Mouse (Mus musculus): Measurements from ENCODE around the gene N4bp3. TPM values are rescaled to one million over a fixed set of nuclear protein-coding genes. Genes with fewer than 3 reads are reported as not detected.
"Not testable (repeated sequence)": the region's sequence is repeated elsewhere in the genome, so short reads cannot be mapped to it uniquely, and the experiment has no call there.

The N4bp3 gene
- 10 to 100 TPM; 15.1 to 16.0 TPM for total RNA-seq (2021)

DNA sequence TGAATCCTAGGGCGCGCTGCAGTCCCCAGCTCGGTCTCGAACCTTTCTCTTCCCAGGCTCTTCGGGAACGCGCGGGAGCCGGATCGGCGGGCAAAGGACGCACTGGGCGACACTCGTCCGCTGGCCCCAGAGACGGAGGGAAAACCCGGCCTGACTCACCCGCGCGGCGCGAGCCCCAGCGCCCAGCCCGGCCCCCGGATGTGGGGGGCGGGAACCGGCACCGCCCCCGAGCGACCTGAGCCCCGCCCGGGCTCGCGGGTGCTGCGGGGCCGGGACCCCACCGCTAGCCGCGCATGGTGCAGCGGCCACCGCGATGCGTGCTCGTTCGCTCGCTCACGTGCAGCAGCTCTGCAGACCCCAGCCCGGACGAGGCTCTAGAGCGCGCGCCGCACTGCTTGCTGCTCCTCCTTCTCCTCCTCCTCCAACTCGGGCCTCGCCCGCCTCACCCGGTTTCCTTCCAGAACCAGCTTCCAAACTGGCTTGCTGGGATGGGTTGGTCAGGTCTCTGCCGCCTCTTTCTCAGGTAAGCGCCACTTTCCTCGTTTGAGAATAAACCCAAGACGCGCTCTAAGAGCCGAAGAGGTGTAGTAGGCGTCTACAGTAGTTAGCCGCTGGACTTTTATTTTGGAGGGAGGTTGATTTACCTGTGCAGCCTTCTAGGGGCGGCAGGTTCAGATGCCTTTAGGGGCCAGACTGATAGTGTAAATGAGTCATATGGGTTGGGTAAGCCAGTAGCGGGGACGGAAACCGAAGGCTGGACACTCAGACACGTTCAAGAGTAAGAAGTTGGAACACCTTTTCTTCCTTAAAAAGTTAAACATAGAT is at the start of gene N4bp3, which contains the start of gene D930048N14Rik:
TSS of gene N4bp3 (minus strand) at position 152 of the 825 bp plus-strand sequence.
TSS of gene D930048N14Rik (plus strand) at position 264 of the 825 bp plus-strand sequence.
- peak; percentile 61 for DNase-seq
- intact Hi-C loops (cut with DNase I), result loop anchor here (5.0 kb wide), 1 partner anchor 36 kb away; the partner anchor contains the start of gene 0610009B22Rik

GRCm38 (mm10) chr11:51694984-51695383 is 44.3 kb upstream of the N4bp3 start:
- intact Hi-C loops (cut with DNase I), result no loop called here
- DNase-seq, result no peak

- intact Hi-C loops (cut with DNase I); DNase-seq: not testable (repeated sequence)
Observed at GRCm38 (mm10) chr11:51690597-51690996, 40.0 kb upstream of the N4bp3 start.

DNA sequence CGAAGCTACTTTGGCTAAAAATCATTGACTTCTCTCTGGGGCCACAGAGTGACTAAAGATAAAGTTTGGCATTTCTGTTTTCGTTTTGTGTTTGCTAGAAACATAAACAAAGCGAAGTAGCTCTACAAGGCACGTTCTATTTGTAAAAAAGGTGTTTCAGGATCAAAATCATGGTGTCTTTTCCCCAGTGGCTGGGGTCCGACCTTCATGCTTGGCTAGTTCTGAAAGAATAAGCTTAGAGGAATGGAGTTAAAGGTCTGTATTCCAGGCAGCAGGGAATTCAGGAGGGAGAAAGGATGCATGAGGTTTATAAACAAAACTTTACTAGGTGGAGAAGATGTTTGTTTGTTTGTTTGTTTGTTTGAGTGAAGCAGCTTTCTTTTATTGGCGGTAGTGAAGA is 38.7 kb upstream of the N4bp3 start:
- intact Hi-C loops (cut with DNase I), result loop anchor here (5.0 kb wide), 1 partner anchor 37 kb away; the partner anchor contains the start of genes D930048N14Rik and N4bp3
- DNase-seq, result no peak

DNA sequence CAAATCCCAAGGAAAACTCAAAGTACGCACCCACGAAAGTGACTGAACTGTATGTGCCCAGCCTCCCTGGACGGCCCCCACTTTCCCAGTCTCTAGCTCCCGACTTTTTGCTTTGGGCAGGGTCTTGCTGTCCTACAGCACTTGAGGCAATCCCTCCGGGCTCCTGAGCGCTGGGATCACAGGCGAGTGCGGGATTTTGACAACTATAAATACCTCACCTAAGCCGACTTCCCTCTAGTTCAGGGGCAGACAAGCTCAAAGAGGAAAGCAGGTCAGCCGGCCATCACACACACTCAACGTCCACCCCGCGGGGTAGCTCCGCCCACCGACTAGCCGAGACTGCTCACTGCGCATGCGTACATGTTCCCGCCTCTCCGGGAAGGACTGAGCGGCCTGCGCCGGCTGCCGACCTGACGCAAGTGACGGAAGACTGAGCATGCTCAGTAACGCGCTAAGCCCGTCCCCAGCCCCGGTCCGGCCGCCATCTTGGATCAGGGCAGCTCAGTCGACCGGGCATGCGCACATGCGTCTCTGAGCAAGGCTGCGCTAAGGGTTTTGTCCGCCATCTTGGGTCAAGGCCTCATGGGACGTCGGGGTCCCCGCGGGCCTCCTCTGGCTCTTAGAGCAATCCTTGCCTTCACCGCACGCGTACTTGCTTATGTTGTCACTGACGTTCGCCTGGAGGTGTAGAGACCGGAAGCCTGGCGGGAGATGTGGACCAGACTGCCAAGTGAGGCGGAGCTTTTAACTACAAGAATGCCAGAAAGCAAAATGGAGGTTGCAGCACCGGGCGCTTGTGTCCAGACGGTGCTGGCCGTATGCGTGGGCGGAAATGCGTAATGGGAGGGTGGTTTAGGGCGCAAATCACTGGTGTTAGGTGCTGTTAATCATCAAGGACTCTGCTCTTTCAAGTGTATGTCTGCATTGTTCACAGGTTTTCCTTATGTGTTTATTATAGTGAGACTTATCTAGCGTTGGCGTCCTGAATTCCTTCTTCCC is 38.0 kb upstream of the N4bp3 start, which contains the start of gene 0610009B22Rik:
TSS of gene 0610009B22Rik (minus strand) at position 545 of the 999 bp plus-strand sequence.
- intact Hi-C loops (cut with DNase I), result loop anchor here (5.0 kb wide), 1 partner anchor 36 kb away; the partner anchor contains the start of genes D930048N14Rik and N4bp3

GRCm38 (mm10) chr11:51681976-51682374 is 31.3 kb upstream of the N4bp3 start:
- intact Hi-C loops (cut with DNase I), result loop anchor here (5.0 kb wide), 1 partner anchor 65 kb away; the partner anchor contains the start of gene Nhp2
- no peak for DNase-seq

More for the DNA sequence above, 38.0 kb upstream of the N4bp3 start, which contains the start of gene 0610009B22Rik:
- peak; percentile 100 for DNase-seq

- DNase-seq, result peak; percentile 92
- intact Hi-C loops (cut with DNase I), result loop anchor here (5.0 kb wide), 1 partner anchor 64 kb away; the partner anchor contains the start of gene Nhp2
Observed at GRCm38 (mm10) chr11:51681324-51681975, 30.8 kb upstream of the N4bp3 start.

DNA sequence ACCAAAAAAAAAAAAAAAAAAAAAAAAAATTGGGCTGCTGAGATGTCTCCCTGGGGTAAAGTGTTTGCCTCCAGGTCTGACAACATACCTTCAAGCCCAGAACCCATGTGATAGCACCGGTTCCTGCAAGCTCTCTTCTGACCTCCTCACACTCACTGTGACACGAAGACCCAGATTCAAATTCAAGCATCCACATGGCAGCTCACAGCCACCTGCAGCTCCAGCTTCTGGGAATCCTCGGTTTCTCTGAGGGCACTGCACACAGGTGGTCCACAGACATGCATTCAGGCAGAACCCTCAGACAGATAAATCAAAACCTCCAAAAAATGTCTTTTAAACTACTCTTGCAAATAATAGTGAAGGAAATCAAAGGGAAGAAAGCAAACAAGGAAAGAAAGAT is 28.8 kb upstream of the N4bp3 start:
- intact Hi-C loops (cut with DNase I), result no loop called here
- DNase-seq, result no peak

DNA sequence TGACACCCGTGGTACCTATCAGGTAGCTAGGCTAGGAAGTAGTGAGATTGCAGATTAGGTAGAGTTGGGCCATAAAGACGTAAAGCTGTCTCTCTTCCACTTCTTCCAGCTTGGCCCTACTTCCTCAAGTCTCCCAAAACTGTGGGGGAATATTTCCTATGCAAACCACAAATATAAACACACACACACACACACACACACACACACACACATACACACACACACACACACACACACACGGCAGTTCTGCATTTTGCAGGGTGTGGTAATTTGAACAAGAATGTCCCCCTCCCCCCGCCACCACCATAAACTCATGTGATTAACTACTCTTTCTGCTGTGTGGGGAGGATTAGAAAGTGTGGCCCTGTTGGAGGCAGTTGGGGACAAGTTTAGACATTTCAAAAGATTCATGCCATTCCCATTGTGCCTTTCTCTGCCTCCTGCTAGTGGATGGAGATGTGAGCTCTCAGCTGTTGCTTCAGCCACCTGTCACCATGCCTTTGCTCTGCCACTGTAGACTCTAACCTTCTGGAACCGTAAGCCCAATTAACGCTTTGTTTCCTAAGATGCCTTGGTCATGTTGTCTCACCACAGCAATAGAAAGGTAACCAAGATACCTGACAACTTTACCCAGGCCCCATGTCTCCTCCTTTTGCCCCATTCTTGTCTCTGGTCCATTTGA is 27.2 kb upstream of the N4bp3 start:
- no peak for DNase-seq

DNA sequence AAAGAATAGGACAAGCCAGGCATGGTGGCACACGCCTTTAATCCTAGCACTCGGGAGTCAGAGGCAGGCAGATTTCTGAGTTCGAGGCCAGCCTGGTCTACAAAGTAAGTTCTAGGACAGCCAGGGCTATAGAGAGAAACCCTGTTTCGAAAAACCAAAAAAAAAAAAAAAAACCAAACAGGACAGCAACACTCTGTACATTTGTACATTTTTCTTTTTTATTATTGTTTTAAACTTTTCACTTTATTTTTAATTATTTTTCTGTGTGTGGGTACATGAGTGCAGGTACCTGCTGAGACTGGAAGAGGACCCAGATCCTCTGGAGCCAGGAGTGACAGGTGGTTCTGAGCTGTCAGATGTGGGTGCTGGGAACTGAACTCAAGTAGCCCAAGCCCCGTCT is 24.7 kb upstream of the N4bp3 start:
- intact Hi-C loops (cut with DNase I), result no loop called here
- no peak for DNase-seq

More for the DNA sequence above, 27.2 kb upstream of the N4bp3 start:
- intact Hi-C loops (cut with DNase I), result no loop called here

DNA sequence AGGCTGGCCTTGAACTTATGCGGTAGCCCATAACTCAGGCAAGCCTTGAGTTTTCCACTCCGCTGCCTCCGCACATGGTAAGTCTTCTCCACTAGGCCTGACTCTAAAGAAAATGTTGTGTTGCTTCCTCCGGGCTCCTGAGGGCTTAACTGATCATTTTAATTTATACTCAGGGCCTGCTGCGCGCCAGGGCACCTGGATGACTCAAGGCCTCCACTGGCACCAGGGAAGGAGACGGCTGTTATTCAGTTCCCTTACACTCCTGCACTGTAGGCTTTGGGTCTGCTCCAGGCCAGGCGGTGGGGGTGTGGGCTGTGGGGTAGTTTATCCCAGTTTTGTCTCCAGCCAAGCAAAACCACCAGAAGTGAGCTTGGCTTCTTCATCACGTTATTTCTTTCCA is 22.6 kb upstream of the N4bp3 start:
- intact Hi-C loops (cut with DNase I), result no loop called here
- DNase-seq, result no peak

DNA sequence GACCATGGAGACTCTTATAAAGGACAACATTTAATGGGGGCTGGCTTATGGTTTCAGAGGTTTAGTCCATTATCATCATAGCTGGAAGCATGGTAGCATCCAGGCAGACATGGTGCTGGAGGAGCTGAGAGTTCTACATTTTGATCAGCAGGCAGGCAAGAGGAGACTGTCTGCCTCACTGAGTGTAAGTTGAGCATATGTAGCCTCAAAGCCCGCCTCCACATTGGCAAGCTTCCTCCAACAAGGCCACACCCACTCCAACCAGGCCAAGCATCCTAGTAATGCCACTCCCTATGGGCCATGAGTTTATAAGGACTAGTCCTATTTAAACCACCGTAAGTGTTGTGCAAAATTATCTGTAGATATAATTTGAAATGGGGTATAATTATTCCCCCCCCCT is 20.7 kb upstream of the N4bp3 start:
- intact Hi-C loops (cut with DNase I), result no loop called here
- DNase-seq, result no peak

DNA sequence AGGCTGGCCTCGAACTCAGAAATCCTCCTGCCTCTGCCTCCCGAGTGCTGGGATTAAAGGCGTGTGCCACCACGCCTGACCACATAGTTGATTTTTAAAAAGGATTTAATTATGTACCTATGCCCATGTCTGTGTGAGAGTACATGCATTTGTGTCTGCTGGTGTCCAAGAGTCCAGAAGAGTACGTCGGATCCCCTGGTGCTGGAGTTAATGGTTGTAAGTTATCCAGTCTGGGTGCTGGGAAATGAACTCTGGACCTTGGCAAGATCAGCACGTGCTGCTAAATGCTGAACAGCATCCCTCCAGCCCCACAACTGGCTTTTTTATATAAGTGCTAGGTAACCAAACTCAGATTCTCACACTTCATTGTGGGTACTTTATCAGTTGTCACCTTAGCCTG is 20.2 kb upstream of the N4bp3 start:
- intact Hi-C loops (cut with DNase I), result no loop called here
- no peak for DNase-seq

DNA sequence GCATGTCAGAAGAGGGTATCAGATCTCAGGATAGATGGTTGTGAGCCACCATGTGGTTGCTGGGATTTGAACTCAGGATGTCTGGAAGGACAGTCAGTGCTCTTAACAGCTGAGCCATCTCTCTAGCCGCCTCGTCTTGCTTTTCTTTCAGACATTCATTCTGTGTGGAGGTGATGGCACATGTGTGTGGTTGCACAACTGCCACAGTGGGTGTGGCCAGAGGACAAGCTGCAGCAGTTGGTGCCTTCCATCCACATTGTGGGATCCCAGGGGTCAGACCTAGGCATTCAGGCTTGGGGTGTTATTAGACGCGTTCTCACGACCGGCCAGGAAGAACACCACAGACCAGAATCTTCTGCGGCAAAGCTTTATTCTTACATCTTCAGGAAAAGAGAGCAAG is 14.1 kb upstream of the N4bp3 start:
- DNase-seq; intact Hi-C loops (cut with DNase I): not testable (repeated sequence)

GRCm38 (mm10) chr11:51662632-51663031 is 12.0 kb upstream of the N4bp3 start:
- intact Hi-C loops (cut with DNase I), result no loop called here

GRCm38 (mm10) chr11:51661867-51662365 is 11.3 kb upstream of the N4bp3 start:
- intact Hi-C loops (cut with DNase I), result no loop called here
- DNase-seq, result no peak

More at GRCm38 (mm10) chr11:51662632-51663031, 12.0 kb upstream of the N4bp3 start:
- no peak for DNase-seq

DNA sequence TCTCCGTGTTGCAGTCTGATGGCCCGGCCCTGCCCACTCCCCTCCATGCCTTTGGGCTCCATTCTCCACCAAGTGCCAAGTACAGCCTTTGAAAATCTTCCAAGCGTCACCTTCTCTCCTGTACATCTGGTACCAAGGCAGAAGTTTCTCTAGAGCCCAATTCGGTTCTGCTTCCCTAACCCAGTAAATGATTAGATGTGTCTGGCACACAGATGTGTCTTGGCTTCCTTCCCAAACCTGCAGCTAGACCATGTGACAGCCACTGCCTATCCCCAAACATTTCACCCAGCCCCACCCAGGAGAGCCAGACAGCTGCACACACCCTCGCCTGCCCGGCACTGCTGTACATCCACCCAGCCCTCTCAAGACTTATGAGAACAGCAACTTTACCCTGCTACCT is 8.1 kb upstream of the N4bp3 start:
- intact Hi-C loops (cut with DNase I), result no loop called here
- DNase-seq, result no peak

DNA sequence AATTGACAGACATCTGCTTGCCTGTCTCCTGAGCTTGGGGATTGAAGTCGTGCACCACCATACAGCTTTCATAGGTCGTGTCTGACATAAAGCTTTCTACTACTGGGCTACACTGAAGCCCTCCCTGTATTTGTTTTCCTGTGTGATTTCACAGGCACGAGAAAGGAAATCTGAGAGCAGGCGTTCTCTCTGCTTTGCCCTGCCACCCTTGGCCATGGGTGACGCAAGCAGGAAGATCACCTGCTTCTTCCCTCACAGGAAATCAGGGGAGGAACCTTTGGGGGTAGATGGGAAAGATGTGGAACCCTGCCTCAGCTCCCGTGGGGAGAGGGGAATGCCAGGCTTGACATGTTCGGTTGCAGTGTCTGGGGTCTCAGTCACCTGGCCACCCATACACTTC is 7.6 kb upstream of the N4bp3 start:
- no peak for DNase-seq
- intact Hi-C loops (cut with DNase I), result no loop called here

DNA sequence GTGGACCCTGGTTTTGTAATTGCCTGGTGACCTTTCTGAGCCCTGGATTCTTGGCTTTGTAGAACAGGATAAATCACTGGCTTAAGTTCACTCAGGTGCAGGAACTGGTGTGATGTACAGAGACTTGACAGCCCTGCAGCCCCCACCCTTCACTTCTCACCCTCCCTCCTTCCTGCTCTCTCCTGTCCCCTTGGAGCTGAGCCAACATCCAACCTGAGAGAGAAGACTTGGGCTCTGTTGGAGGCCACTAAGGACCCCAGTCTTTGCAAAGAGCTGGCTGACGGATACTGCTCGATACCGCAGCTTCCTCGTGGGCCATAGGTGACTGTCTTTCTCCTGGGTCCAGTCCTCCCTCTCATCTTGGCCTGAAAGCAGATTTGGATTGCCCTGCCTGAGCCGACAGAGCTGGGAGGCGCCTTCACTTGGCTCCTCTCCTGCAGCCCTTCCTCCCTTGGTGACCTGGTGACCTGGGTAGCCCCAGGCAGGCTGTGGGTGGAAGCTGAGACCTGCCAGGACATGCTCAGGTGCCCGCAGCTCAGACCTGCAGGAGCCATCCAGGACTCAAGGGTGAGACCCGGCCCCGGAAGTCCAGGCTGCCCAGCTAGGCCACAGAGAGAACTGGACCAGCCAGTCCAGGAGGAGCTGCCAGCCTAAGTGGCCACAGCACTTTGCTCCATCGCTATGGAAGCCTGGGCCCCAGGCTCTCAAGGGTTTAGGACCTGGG is 6.3 kb upstream of the N4bp3 start:
- intact Hi-C loops (cut with DNase I), result no loop called here
- DNase-seq, result no peak

All from left cerebral cortex, postnatal 4 days (tissue).